Mouse (Mus musculus): ENCODE measurements around the gene Tjap1. TPM values are rescaled to one million over a fixed set of nuclear protein-coding genes. Genes with fewer than 3 reads are reported as not detected.

Tjap1 gene
- total RNA-seq (2017), result 14.6 to 18.0 TPM (median 18.0 TPM) in 3 replicates

DNA sequence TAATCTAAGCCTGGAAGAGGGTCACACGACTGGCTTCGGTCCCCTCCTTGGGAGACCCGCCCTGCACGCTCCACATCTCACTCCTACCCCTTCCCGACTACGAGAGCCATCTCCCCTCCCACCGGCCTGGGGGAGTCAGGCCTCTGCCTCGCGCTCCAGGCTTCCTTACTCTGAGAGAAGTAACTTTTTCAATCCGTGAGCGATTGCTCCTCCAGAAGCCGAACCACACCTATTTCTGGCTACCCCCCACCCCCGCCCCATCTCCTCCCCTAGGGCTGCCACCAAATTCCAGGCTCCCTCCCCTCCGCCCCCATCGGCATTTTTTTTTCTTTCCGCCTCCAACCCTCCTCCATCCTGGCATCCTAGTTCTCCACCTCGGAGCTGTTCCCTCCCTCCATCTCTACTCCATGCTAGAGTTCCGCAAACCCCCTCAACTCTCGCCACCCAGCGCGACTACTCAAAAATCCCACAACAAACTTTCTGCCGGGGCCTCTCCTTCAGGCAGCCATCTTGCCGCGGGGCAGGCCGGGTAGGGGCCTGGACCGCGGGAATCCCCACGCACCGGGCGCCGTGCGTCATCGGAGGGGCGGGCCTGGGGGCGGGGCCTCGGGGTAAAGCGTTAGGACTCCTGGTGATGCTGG is at the start of gene Tjap1:
Tjap1 (minus strand) TSS at position 544 of the 641 bp plus-strand sequence.
- ATAC-seq (replicated peaks; ENCODE audit: insufficient number of reproducible peaks, low FRiP score, low TSS enrichment, poor library complexity, severe bottlenecking), result peak; percentile 86

DNA sequence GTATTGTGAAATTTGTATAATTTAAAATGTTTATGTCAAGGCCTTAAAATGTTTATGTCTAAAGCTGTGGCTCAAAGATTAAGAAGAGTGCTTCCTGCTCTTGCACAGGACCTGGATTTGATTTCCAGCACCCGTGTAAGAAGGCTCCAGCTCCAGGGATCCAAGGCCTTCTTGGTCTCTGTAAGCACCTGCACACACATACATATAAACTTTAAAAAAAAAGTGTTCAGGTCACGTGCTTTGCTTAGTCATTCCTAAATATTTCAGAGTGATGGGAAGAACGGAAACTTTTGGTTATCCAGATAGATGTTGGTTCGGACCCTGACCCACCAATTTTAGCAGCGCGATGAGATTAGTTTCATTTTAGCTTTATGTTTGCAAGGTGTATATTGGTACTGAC is 45.9 kb upstream of the Tjap1 start:
- no peak for ATAC-seq (replicated peaks; ENCODE audit: insufficient number of reproducible peaks, low FRiP score, low TSS enrichment, poor library complexity, severe bottlenecking)

DNA sequence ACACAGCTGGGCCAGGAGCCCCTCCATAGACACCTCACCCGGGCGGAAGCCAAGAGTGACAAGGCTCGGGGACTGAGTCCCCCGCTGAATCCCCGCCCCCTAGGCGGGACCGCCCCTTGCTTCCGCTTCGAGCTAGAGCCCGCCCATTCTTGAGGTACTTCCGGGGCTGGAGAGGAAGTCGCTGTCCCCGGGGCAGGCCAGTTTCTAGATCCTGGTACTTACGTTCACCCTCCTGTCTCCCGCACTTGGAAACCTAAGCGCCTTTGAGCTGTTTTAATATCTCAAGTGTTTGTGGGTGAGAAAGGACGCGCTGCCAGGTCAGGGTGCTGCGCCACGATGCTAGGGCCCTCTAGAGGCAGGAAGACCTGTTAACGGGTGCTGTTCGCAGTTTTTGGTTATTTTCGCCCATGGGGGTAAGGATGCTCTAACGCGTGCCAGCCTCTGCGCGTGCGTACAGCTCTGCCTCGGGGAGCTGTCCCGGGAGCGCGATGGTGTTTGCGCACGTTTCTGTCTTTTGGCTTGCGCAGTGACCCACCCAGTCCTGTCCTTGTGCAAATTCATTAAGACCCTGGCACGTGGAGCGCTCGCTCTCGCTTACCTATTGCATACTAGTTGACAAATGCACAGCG is 45.2 kb upstream of the Tjap1 start, which contains the start of gene Abcc10:
Abcc10 (minus strand) TSS at position 447 of the 629 bp plus-strand sequence.
- ATAC-seq (replicated peaks; ENCODE audit: insufficient number of reproducible peaks, low FRiP score, low TSS enrichment, poor library complexity, severe bottlenecking), result peak; percentile 97

DNA sequence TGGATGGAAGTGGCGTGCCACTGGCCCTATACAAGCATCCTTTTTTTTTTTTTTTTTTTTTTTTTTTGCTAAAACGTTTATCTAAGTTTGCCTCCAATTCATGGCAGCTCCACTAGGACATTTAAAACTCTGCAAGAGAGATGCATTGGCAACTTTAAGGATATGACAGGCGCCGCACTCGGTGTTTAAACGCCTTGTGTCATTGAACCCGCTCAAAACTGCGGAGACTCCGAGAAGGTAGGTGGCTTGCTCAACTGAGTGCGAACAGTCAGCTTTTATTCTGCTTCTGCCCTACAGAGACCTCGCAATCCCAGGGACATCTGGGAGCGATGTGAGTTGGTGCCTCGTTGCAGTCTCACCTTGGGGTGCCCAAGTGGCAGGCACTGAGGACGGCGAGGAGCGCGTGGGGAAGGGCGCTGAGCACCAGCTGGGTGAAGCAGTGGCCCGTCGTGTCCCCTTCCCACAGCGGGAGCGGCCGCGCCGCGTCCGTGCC is 44.6 kb upstream of the Tjap1 start:
- no peak for ATAC-seq (replicated peaks; ENCODE audit: insufficient number of reproducible peaks, low FRiP score, low TSS enrichment, poor library complexity, severe bottlenecking)

DNA sequence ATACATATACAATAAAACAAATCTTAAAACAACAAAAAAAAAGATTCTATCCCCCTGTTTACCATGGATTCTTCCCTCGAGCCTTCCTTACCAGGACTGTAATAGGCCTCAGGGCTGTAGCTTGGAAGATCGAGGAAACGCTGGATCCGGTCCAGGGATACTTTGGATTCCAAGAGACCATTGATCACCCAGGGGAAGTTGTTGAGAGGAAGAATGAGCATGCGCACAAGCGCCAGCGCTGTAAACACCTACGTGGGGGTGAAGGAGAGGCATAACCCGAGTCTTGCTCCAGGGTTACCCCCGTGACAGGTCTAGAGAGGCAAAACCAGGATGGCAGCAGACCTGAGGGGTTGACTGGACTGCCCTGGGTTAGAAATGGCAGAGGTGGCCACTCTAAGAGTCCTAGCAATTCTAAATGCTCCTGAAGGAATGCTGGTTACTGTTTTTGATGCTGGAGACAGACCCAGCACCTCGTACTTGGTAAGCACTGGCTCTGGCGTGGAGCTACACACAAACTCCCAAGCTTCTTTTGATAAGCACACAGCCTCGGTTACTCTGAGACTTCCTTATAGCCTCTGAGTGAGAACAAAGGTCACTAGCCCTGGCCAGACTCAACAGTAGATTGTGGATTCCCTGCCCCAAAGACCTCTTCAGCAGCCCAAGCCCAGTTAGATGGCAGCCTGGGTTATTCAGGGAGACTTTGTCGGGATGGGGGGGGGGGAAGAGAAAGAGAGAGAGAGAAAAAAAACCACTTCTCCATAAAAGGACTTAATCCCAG is 39.4 kb upstream of the Tjap1 start:
- no peak for ATAC-seq (replicated peaks; ENCODE audit: insufficient number of reproducible peaks, low FRiP score, low TSS enrichment, poor library complexity, severe bottlenecking)

DNA sequence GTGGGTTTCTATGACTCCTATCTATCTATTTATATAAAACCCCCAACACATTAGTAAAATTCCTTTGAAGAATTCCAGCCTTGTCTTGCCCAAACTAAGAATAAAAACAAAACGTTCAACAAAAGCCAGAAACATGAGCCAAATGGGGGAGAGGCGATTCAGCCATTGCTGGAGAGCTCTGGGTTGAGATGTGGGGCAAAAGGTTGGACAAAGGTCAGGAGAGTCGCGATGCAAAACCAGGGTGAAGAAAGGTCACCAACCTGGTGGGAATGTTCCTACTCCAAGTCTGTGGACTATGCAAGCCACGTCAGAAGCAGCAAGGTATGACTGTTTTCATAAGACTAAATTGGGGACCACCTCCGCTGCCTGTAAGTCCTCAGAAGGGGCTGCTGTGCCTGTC is 37.7 kb upstream of the Tjap1 start:
- no peak for ATAC-seq (replicated peaks; ENCODE audit: insufficient number of reproducible peaks, low FRiP score, low TSS enrichment, poor library complexity, severe bottlenecking)

DNA sequence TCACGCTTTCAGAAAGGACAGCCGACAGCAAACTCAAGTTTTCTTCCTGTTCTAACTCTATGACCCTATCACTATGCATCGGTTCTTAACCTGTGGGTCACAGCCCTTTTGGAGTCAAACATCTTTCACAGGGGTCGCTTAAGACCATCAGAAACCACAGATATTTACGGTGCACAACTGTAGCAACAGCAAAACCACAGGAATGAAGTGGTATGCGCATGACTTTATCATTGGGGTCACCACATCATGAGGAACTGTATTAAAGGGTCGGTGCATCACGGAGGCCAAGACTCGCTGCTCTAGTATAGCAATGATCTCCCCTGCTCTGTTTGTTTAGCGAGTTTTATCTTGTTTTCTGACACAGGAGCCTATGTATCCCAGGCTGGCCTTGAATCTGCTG is 33.0 kb upstream of the Tjap1 start:
- ATAC-seq (replicated peaks; ENCODE audit: insufficient number of reproducible peaks, low FRiP score, low TSS enrichment, poor library complexity, severe bottlenecking), result no peak

DNA sequence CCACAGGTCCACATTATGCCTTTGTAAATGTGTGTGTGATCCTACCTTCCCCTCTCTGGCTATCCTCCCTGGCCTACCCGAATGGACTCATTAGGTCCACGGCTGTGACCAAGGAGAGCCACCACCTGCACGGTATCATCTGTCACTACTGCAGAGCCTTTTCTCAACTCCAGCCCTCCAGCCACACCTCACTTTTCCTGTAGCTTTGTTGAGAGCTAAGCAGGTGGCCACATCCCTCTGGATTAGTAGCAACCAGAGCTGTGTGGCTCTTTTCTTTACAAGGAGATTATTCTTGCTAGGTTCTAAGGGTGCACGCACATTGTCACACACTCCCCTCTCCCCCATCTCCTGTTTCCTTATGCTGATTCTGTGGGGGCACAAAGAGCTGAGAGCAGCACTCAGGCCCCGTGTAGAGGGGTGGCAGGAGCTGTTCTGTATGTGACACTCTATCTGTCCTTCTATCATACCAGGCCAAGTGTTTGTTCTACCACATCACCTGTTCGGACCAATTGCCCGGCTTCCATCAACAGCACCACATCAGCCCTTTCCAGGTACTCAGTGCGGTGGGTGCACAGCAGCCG is 30.4 kb upstream of the Tjap1 start:
- ATAC-seq (replicated peaks; ENCODE audit: insufficient number of reproducible peaks, low FRiP score, low TSS enrichment, poor library complexity, severe bottlenecking), result no peak

DNA sequence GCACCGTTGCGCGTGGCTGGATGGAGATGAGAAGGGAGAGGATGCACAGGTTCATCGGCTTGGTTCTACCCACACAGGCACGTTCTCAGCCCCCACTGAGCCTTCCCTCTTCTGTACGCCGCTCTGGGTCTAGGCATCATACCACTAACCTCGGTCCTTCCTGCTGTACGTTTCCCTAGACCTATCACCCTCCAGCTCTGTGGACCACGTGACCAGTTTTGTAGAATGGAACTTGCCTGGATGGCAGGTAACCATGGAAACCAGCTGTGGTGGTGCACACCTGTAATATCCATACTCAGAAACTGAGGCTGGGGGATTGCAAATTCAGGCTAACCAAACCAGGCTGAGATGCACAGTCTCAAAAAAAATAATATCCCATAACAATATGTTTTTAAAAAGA is 27.7 kb upstream of the Tjap1 start:
- ATAC-seq (replicated peaks; ENCODE audit: insufficient number of reproducible peaks, low FRiP score, low TSS enrichment, poor library complexity, severe bottlenecking), result no peak

DNA sequence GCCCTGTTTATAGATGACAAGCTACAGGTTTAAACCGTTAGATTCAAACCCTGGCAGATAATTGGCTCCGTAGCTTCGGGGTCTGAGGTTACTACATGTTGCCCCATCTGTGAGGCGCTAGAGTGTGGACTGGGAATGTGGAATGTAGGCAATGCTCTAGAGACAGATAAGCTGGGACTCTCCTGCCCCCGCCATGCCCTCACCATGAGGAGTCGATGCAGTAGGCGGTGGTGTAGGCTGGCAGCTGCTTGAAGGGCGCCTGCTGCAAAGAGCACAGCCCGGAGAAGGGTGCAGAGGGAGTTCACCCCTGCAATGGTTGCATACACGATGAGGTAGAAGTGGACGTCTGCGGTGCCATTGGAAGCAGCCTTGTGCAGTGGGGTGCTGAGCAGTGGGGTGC is 27.0 kb upstream of the Tjap1 start:
- ATAC-seq (replicated peaks; ENCODE audit: insufficient number of reproducible peaks, low FRiP score, low TSS enrichment, poor library complexity, severe bottlenecking), result no peak

DNA sequence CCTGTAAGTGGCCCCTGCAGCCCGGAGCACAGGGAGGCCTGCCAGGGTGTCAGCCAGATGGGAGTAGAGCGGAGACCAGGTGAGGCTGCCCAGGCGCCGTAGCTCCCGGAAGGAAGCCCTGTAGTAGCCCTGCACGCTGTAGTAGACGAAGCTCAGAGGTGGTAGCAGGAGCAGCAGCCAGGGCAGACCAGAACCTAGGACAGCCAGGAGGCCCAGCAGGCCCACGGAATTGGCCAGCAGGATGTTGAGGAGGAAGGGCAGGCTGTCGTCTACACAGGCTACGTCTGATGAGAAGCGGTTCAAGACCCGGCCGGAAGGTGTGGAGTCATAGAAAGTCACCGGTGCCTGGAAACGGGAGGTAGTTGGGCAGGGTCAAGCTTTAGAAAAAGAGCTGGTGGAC is 24.1 kb upstream of the Tjap1 start:
- no peak for ATAC-seq (replicated peaks; ENCODE audit: insufficient number of reproducible peaks, low FRiP score, low TSS enrichment, poor library complexity, severe bottlenecking)

DNA sequence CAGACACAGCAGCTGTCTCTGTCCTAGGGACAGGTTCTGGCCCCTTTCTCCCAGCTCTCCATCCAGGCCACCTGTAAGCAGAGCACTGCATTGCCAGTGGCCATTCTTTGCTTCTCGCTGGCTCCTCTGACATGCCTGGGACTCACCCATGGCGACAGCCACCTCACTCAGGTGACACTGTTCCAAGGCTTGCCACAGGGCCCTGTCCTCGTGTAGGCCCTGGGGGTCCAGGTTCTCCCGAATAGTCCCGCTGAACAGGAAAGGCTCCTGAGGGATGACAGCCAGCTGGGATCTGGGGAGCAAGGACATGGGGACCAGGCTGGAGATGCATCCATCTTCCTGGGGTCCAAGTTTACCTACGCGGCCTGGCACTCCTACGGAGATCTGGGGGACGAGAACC is 21.4 kb upstream of the Tjap1 start:
- no peak for ATAC-seq (replicated peaks; ENCODE audit: insufficient number of reproducible peaks, low FRiP score, low TSS enrichment, poor library complexity, severe bottlenecking)

DNA sequence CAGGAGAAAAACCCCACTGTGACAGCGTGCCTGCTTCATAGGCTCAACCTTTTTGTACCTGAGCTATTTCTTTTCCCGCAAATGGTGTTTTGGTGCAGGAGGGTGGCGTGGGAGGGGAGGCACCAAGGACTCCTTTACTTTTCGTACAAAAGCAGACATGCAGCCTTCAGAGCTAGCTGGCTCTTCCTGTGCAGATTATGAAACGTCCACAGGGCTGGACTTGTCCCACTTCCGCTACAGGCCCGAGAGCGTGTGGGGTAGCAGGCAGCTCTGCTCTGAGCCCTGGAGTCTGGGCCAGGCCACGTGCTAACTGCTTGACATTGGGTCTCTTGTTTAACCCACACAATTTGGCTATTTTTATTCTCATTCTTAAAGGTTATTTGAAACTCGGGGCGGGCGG is 19.1 kb upstream of the Tjap1 start:
- no peak for ATAC-seq (replicated peaks; ENCODE audit: insufficient number of reproducible peaks, low FRiP score, low TSS enrichment, poor library complexity, severe bottlenecking)

DNA sequence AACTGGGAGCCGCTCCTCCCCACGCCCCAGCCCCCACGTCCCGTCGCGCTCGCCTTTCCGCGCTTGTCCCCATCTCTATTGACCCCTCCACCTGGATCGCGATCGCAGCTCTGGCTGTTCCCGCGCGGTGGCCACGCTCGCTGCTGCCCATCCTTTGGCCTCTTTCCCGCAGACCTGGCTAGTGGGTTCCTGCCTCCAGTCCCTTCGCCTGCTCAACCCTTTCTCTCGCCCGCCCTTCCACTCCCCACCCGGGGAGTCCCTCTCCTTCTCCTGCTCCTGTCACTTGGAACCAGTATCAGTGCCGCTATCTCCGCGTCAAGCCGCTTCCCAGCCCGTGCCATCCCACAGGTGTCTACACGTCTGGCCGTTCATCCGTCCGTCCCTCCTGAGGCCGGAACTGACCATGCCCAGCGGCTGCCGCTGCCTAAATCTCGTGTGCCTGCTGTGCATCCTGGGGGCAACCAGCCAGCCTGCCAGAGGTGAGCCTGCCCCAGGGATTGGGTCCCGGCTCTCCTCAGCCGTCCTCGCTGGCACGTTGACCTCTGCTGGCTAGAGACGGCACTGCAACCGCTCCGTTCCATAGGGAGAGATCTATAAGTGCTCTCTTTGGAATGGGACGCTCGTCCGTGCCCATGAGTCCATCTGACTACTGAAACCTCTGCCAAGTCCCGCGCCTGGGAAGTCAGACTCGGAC is 15.5 kb upstream of the Tjap1 start:
- peak; percentile 71 for ATAC-seq (replicated peaks; ENCODE audit: insufficient number of reproducible peaks, low FRiP score, low TSS enrichment, poor library complexity, severe bottlenecking)

DNA sequence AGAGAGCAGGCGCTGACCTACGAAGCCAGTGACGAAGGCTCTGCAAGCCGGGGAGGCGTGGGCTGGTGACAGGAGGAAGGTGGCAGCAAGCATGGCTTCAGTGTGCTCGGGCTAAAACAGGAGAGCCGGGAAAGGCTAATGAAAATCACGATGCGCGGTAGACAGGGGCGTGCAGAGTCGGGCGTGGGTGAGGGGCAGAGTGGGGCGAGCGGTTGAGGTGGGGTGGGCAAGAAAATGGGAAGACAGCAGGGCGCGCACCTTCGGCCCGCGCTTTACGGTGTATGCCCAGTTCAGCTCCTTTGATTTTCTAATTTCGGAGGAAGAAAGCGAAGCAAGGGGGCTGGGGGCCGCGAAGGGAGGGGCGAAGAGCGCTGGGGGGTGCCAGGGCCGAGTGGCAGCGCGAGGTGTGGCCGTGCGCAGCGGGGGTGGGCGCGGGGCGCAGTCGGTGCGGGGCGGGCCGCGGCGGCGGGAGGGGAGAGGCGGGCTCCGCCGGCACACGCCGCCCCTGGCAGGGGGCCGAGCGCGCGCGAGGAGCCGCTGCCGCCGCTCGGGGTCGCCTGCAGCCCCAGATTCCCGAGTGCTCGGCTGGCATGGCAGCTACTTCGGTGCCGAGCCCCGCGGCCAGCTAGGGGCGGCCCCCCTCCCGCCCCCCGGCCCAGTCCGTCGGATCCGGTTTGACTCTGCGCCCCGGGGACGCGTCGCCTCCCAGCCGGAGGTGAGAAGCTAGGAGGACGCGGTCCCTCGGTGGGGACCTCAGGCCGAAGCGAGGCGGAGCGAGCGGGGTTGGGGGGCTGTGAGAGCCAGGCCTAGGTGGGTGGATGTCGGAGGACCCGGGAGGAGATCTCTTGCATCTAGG is 14.8 kb upstream of the Tjap1 start, which contains the start of gene Dlk2:
Dlk2 (plus strand) TSS at position 58 of the 856 bp plus-strand sequence.
- ATAC-seq (replicated peaks; ENCODE audit: insufficient number of reproducible peaks, low FRiP score, low TSS enrichment, poor library complexity, severe bottlenecking), result no peak

DNA sequence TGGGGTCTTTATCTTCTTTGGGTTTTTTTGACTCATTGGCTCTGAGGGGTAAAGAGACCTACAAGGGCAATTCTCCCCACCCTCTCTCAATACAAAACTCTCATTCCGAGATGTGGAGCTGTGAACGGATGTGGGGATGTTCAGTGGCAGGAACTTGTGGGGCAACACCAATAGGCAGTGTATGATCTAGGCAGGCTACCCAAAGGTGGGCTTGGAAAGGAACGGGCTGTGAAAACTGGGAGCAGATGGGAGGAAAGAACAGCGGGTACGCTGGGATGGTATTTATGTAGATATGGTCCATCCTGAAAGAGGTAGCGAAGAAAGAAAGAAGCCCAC is 14.2 kb upstream of the Tjap1 start:
- no peak for ATAC-seq (replicated peaks; ENCODE audit: insufficient number of reproducible peaks, low FRiP score, low TSS enrichment, poor library complexity, severe bottlenecking)

DNA sequence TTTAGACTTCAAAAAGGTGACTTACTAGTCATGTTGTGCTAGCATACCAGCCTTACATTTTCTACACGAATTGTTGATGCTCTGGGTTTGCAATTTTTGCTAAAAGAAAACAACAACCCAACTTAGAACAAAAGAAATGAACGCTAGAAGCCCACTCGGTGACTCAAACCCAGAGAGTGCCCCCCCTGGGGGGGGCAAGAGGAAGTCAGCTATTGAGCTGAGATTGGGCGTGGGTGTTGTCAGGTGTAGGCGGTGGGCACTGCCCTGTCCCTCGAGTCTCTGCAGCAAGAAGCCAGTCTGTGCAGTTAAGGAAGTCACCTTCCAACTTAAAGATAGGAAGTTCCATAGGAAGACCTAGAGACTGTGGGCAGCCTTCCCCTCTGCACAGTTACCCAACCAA is 13.8 kb upstream of the Tjap1 start:
- ATAC-seq (replicated peaks; ENCODE audit: insufficient number of reproducible peaks, low FRiP score, low TSS enrichment, poor library complexity, severe bottlenecking), result no peak

DNA sequence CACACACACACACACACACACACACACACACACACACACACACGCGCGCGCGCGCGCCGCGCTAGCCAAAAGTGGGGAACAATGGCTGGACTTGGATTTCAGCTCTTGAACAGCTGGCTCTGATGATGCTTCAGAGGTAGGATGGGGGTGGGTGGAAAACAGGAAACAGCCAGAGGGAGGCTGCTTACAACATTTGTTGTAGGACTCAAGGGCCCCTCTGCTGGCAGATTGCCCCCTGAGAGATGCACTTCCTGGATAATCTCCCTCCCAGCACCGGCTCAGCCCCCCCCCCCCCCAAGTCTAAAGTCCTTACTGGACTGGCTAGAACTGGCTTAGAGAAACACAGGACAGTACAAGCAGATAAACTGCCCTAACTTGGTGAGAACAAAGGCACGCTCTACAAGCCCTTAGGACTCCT is 4.9 kb upstream of the Tjap1 start:
- ATAC-seq (replicated peaks; ENCODE audit: insufficient number of reproducible peaks, low FRiP score, low TSS enrichment, poor library complexity, severe bottlenecking), result no peak

Data from monocyte, adult 5-6 weeks (primary cell).